Mouse (Mus musculus) testis, adult 2 months (tissue): ENCODE measurements around the gene Npas3. TPM values are rescaled to one million over a fixed set of nuclear protein-coding genes. Genes with fewer than 3 reads are reported as not detected.

Experiments
- H3K27ac ChIP-seq: fragments of 200-500 bp; 2 replicates; pipeline ENCODE4 v1.5.1; 2012; ENCODE audit warnings: low read depth, low read length; ENCODE audit not compliant: control insufficient read depth, insufficient read depth
- H3K27me3 ChIP-seq: fragments of 200-500 bp; 2 replicates; pipeline ENCODE4 v1.6.1; 2012; ENCODE audit warnings: mild to moderate bottlenecking, low read length, moderate library complexity; ENCODE audit not compliant: control insufficient read depth, insufficient read depth
- H3K36me3 ChIP-seq: fragments of 200-500 bp; 2 replicates; pipeline ENCODE4 v1.6.1; 2012; ENCODE audit warnings: mild to moderate bottlenecking, low read length; ENCODE audit not compliant: control insufficient read depth, insufficient read depth
- H3K4me1 ChIP-seq: fragments of 200-500 bp; 2 replicates; pipeline ENCODE4 v1.6.1; 2012; ENCODE audit warnings: low read length; ENCODE audit not compliant: control insufficient read depth, insufficient read depth
- H3K4me3 ChIP-seq: fragments of 200-500 bp; 2 replicates; pipeline ENCODE4 v1.5.1; 2012; ENCODE audit warnings: low read depth, mild to moderate bottlenecking, low read length, moderate library complexity, mixed read lengths; ENCODE audit not compliant: control insufficient read depth
- CTCF ChIP-seq: fragments of 200-500 bp; IDR thresholded peaks from 2 replicates; pipeline ENCODE4 v1.5.1; 2012; ENCODE audit warnings: low read depth, mild to moderate bottlenecking, inconsistent platforms, low read length, moderate library complexity; ENCODE audit not compliant: control insufficient read depth, insufficient read depth, insufficient replicate concordance
- POLR2A ChIP-seq: fragments of 200-500 bp; IDR thresholded peaks from 2 replicates; pipeline ENCODE4 v1.6.1; 2012; ENCODE audit warnings: low read depth, mild to moderate bottlenecking, inconsistent platforms, low read length, moderate library complexity; ENCODE audit not compliant: control insufficient read depth
- polyA plus RNA-seq: library from polyadenylated mRNA; depleted of rRNA; stranded (reverse); fragments of >200 nt; gene quantifications from 2 replicates; pipeline ENCODE4 v1.2.3, GENCODE M21; 2012

Gene Npas3
- polyA plus RNA-seq, 1 experiment: 0.91 TPM

GRCm38 (mm10) chr12:54099458-54099857 lies 851.0 kb downstream of the Npas3 start:
- H3K36me3 ChIP-seq: no peaks in the 10 kb centered on the region
- H3K27me3 ChIP-seq: no peaks in the 10 kb centered on the region
- H3K27ac ChIP-seq: no peak overlapping the region
- TF ChIP-seq POLR2A: no peak
- no peak for TF ChIP-seq CTCF
- no peaks in the 10 kb centered on the region for H3K4me1 ChIP-seq
- H3K4me3 ChIP-seq: no peak overlapping the region

GRCm38 (mm10) chr12:54101307-54101870 lies 852.9 kb downstream of the Npas3 start:
- no peaks in the 10 kb centered on the region for H3K4me1 ChIP-seq
- no peak overlapping the region for H3K4me3 ChIP-seq
- no peaks in the 10 kb centered on the region for H3K27me3 ChIP-seq
- no peaks in the 10 kb centered on the region for H3K36me3 ChIP-seq
- no peak overlapping the region for H3K27ac ChIP-seq
- TF ChIP-seq POLR2A (no peak), CTCF (no peak)

- no peak overlapping the region for H3K4me3 ChIP-seq
- H3K4me1 ChIP-seq: no peaks in the 10 kb centered on the region
- no peaks in the 10 kb centered on the region for H3K27me3 ChIP-seq
- H3K27ac ChIP-seq: no peak overlapping the region
- TF ChIP-seq POLR2A: no peak
- no peak for TF ChIP-seq CTCF
- no peaks in the 10 kb centered on the region for H3K36me3 ChIP-seq
Measured at GRCm38 (mm10) chr12:54102500-54102899, 854.0 kb downstream of the Npas3 start.

GRCm38 (mm10) chr12:54105531-54105930 lies 857.1 kb downstream of the Npas3 start:
- Histone ChIP-seq H3K4me1 (no peaks in the 10 kb centered on the region), H3K27ac (no peak overlapping the region), H3K4me3 (no peak overlapping the region), H3K36me3 (no peaks in the 10 kb centered on the region), H3K27me3 (no peaks in the 10 kb centered on the region)
- TF ChIP-seq POLR2A: no peak
- no peak for TF ChIP-seq CTCF

GRCm38 (mm10) chr12:54105946-54106345 lies 857.5 kb downstream of the Npas3 start:
- H3K27me3 ChIP-seq: no peaks in the 10 kb centered on the region
- no peak overlapping the region for H3K27ac ChIP-seq
- H3K4me3 ChIP-seq: no peak overlapping the region
- no peaks in the 10 kb centered on the region for H3K36me3 ChIP-seq
- no peaks in the 10 kb centered on the region for H3K4me1 ChIP-seq
- TF ChIP-seq POLR2A: no peak
- TF ChIP-seq CTCF: no peak

GRCm38 (mm10) chr12:54110342-54110741 lies 861.9 kb downstream of the Npas3 start:
- no peaks in the 10 kb centered on the region for H3K4me1 ChIP-seq

GRCm38 (mm10) chr12:54110930-54111329 lies 862.5 kb downstream of the Npas3 start:
- TF ChIP-seq CTCF (no peak), POLR2A (no peak)
- Histone ChIP-seq H3K36me3 (no peaks in the 10 kb centered on the region), H3K27ac (no peak overlapping the region), H3K4me3 (no peak overlapping the region), H3K27me3 (no peaks in the 10 kb centered on the region), H3K4me1 (no peaks in the 10 kb centered on the region)

More at GRCm38 (mm10) chr12:54110342-54110741, 861.9 kb downstream of the Npas3 start:
- Histone ChIP-seq H3K36me3 (no peaks in the 10 kb centered on the region), H3K27ac (no peak overlapping the region), H3K27me3 (no peaks in the 10 kb centered on the region), H3K4me3 (no peak overlapping the region)
- TF ChIP-seq CTCF (no peak), POLR2A (no peak)

- Histone ChIP-seq H3K4me1 (no peaks in the 10 kb centered on the region), H3K36me3 (no peaks in the 10 kb centered on the region), H3K27ac (no peak overlapping the region), H3K27me3 (no peaks in the 10 kb centered on the region), H3K4me3 (no peak overlapping the region)
- TF ChIP-seq CTCF: no peak
- TF ChIP-seq POLR2A: no peak
Measured at GRCm38 (mm10) chr12:54120386-54120785, 871.9 kb downstream of the Npas3 start.

- Histone ChIP-seq H3K27me3 (no peaks in the 10 kb centered on the region), H3K27ac (no peak overlapping the region), H3K36me3 (no peaks in the 10 kb centered on the region), H3K4me3 (no peak overlapping the region), H3K4me1 (no peaks in the 10 kb centered on the region)
- TF ChIP-seq POLR2A (no peak), CTCF (no peak)
Measured at GRCm38 (mm10) chr12:54121286-54121685, 872.8 kb downstream of the Npas3 start.
